Comparison of ENCODE assay signal across 15 mouse cellular contexts in genomic region chr8:77045711-77046110, GRCm38 (mm10).
"Had no signal": no experiment of that assay in that cellular context is flagged by ENCODE, and none has a peak within 500 bp of the region (broad histone marks: within the 10 kb centered on the region; RNA-seq: fewer than 3 reads in every experiment).

No protein-coding gene starts in this region.

- H3K9ac ChIP-seq: liver, embryonic 15.5 days; stomach, embryonic 15.5 days had no signal

- H3K9me3 ChIP-seq: liver, embryonic 15.5 days; stomach, embryonic 15.5 days had no signal

- H3K27ac ChIP-seq: left cerebral cortex, adult 2 months; stomach, embryonic 15.5 days had no signal

- H3K4me2 ChIP-seq: liver, embryonic 11.5 days; midbrain, embryonic 11.5 days; stomach, embryonic 15.5 days had no signal

- DNase-seq: kidney, adult 18-20 months; kidney, adult 9 months; kidney, postnatal 14 days; kidney, postnatal 4 days; layer of hippocampus, postnatal 36 days; lung, adult 2 months; lung, postnatal 14 days; lung, postnatal 4 days; midbrain, embryonic 14.5 days; thymus, postnatal 36 days had no signal

- H3K4me3 ChIP-seq: left cerebral cortex, adult 2 months; liver, embryonic 15.5 days; stomach, embryonic 15.5 days had no signal

- H3K36me3 ChIP-seq: liver, embryonic 15.5 days; stomach, embryonic 15.5 days had no signal

- H3K27me3 ChIP-seq: liver, embryonic 15.5 days; stomach, embryonic 15.5 days had no signal

- H3K4me1 ChIP-seq: stomach, embryonic 15.5 days had no signal
